Mouse (Mus musculus) cerebellum, adult 8-10 months (tissue): ENCODE results near the gene Vash1.

Source experiments
- DNase-seq: peaks from one replicate; pipeline ENCODE4 v3.0.0; 2022

The Vash1 gene

GRCm38 (mm10) chr12:86685275-86685674, 6.8 kb downstream of the Vash1 start:
- no peak for DNase-seq

DNA sequence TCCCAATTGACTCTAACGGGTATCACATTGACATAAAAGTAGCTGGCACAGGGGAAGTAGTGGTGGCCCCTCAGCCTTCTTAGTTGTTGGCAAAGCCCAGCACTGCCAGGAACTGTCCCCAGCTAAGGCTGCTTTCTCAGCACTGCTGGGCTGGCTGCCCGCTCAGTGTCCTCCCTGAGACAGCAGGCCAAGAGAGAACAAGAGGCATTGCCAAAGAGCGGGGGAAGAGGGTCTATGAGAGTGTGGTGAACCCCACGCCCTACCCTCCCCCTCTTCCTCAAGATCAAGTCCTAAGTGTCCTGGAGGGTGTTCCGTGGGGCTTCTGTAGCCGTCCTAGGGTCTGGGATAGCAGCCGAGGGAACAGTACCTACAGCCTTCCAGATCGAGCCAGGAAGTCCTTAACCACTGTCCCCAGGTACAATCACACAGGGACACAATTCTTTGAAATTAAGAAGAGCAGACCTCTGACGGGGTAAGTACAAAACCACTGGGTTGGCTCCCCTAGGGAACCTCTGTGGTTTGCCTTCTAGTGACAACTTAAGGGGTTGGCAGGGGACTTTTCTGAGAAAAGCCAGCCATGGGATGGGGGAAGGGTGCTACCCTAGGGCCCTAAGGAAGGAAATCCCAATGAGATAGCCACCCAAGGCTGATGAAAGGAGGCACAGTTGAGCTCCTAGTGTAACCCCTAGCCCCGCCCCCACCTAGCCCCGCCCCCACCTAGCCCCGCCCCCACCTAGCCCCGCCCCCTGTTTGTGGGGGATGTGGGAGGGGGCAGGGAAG, 8.2 kb downstream of the Vash1 start:
- peak; percentile 66 for DNase-seq

- no peak for DNase-seq
Measured at GRCm38 (mm10) chr12:86687445-86687955, 9.0 kb downstream of the Vash1 start.

DNA sequence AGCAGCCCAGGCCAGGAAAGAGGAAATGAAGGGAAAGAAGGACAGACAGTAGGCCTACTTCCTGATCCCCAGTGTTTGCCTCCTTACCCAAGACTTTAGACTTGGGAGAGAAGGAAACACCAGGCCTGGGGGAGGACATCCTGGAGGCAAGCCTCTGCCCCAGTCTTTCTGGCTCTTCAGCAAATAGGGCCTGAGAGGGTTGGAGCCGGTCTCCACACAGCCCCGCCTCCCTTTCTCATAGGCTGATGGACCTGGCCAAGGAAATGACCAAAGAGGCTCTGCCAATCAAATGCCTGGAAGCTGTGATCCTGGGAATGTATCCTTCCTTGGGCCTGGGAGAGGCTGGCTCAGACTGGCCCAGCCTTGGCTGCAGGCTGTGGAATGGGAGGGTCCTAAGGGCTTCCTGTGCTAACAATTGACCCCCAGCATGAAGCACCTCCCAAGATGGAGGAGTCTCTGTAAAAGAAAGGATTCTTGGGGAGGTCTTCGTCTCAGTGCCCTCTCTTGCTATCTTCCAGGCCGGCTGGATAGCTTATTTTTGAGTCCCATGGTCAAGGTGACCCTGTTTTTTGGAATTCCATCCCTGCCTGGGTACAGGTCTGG, 9.6 kb downstream of the Vash1 start:
- DNase-seq = no peak

DNA sequence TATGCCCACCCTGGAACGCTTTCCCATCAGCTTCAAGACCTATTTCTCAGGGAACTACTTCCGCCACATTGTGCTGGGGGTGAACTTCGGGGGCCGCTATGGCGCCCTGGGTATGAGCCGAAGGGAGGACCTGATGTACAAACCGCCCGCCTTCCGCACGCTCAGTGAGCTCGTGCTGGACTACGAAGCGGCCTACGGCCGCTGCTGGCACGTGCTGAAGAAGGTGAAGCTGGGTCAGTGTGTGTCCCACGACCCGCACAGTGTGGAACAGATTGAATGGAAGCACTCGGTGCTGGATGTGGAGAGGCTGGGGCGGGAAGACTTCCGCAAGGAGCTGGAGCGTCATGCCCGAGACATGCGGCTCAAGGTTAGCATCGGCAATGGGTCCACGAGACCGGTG, 10.4 kb downstream of the Vash1 start:
- DNase-seq = no peak

GRCm38 (mm10) chr12:86690700-86691485, 12.4 kb downstream of the Vash1 start:
- DNase-seq = no peak

DNA sequence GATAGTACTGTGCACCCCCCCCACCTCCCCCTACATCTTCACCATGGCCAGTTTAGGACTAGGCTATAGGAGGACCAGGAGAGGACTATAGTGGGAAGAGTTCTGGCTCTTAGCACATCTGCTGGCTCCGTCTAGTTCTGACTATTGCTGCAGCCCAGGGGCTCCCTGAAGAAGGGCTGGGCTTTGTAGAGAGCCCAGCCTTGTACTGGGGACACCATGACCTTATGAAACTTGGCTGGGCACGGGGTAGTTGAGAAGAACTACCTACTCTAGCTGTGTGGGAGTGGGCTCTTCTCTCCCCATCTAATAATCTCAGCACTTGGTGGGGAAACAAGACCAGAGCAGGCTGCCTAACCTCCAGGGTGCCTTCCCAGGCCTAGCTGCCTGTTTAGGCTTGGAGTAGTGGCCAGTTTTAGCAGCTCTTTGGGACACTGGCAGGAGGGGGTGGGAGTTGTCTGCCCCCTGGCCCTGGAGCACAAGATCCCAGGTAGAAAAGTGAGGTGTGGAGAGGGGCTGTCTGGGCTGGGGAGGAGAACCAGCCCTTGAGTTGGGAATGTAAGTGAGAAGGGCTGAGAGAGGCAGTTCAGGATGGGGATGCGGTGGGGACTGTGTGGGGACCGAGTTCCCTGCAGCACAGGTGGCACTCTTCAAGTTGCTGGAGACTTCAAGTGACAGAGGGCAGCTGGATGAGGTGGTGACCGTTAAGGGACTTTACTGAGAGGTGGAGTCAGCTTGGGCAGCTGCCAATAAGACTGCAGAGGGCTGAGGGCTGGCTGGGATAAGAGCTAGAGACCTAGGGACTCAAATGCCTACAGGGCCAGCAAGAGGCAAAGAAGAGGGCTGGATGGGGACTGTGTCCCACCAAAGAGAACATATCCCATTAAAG, 14.2 kb downstream of the Vash1 start:
- no peak for DNase-seq

DNA sequence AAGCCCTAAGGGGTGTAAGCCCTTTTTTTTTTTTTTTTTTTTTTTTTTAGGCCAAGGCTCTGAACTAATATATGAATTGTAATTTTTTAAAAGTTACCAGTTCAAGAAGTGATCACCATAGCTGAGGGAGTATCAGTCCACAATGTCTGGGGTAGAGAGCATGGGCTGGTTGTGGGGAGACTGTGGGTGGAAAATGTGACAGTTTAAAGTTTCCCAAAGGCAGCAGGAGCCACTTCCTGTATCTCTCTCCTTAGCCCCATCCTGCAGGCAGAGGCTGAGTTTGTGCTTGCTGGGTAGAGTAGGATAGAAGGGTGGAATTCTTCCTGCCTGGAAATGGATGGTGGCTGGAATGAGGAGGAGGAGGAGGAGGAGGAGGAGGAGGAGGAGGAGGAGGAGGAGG, 14.9 kb downstream of the Vash1 start:
- DNase-seq = no peak

DNA sequence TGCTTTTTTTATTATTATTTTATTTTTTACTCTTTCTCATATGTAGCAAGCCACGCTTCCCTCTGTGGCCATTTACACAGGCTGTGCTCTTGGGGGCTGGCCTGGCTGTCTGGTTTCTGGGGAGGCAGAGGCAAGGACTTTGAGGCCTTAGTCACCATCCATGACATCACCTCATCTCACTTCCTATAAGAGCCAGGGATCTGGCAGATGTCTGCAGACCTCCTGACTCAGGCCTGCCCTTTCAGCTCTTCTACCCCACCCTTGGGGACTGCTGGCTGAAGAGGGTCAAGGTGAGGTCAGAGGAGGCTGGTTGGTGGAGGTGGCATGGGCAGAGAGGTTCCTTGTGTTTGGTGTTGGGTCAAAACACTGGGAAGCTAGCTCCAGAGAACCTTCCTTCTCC, 15.9 kb downstream of the Vash1 start:
- no peak for DNase-seq

DNA sequence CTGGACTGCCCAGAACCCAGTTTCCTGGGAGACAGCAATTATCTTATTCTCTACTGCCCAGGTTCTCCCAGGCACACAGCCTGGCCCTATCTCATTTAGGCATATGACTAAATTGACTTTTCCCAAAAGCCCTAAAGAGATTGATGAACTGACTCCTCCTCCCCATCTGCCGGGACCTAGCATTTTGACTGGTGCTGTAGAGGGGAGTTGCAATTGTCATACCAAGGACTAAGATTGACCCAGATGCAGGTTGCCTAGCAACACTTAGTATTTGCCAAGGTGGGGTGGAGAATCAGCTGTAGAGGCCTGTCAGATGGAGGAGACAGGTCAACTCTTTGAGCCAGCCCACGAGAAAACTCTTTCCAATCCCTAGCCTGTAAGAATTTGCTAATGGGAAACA, 19.5 kb downstream of the Vash1 start:
- DNase-seq = no peak

- no peak for DNase-seq
Measured at GRCm38 (mm10) chr12:86698537-86698936, 20.0 kb downstream of the Vash1 start.

DNA sequence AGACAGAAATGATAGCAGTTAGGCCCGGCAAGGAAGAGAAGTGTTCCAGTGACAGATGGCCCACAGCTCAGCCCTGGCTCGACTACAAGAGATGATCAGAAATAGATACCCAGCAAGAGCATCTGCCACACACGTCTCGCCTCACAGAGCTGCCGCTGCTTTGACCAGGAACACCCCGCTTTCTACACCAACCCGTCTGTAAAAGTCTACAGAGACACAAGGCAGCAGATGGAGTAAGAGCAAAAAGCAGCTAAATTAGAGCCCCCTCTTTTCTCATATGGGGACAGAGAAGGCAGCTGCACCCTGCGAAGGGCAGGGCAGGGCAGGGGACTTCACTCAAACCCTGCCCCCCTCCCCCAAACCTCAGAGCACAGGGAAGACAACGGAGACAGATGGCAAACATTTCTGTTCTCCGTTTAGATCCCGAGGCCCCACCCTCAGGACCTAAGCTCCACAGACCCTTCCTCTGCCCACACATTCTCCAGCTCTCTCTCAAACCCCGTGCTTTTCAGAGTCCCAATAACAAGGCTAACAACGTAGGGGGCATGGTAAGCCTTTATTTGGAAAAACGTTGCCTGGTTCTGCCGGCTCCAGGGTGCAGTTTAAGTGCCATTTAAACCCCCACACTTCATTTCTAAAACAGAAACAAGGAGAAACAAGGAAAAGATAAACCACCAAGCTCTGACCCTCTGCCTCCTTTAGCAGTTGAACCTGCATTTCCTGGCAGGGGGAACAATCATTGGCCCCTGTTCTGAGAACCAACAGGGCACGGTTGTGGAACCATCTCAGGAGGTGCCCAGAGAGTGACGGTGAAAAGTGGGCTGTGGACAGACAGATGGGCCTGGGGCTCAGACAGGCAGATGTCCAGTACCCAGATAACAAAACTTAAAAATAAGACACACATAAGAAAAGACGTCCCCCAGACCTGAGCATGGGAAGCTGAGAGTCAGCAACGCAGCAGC, 21.7 kb downstream of the Vash1 start:
- peak; percentile 89 for DNase-seq

- no peak for DNase-seq
Measured at GRCm38 (mm10) chr12:86700927-86701310, 22.4 kb downstream of the Vash1 start.

- DNase-seq = peak; percentile 53
Measured at GRCm38 (mm10) chr12:86701491-86701890, 23.0 kb downstream of the Vash1 start.

DNA sequence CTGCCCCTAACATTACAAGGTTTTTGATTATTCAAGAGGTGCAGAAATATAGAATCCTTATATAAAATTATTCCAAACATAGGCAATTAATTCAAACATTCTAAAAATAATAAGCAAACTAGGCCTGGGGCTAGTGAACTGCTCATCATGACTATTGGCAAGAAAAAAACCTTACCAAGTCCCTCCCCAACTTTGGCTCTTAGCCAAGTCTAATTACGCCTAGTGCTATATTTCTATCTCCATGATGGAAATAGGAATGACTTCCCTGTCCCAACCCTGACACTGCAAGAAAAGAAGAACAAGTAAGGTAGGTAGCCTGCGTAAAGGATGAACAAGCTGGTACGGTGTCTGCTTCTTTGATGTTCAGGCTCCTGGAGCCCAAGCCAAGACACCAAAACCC, 24.2 kb downstream of the Vash1 start:
- no peak for DNase-seq

DNA sequence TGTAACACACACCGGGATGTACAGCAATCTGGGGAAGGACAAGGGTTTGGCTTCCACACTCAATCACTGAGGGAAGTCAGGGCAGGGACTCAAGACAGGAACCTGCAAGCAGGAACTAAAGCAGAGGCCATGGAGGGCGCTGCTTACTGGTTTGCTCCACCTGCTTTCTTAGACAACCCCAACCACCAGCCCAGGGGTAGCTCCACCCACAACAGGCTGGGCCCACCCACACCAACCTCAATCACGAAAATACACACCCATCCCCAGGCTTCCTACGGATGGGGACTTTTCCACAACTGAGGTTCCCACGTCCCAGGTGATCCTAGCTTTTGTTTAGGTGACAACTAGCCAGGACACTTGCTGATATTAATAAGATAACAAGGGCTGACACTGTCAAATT, 27.3 kb downstream of the Vash1 start:
- no peak for DNase-seq

DNA sequence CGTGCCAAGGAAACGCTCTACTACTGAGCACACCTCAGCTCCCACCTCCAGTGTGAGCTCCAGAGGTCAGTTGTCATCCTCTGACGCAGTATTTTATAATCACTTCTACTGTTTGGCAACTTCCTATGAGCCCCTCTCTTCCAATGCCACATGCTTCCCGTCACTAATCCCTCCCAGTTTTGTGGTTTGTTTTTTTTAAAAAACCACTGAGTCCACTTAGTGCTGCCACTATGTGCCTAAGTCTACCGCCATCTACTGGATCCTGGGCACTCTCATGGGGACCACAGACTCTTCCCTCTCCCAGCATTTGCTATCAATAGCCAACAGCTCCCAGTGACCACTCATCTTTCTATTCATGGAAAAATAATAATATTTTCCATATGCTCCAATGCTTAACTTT, 35.5 kb downstream of the Vash1 start:
- DNase-seq = no peak

DNA sequence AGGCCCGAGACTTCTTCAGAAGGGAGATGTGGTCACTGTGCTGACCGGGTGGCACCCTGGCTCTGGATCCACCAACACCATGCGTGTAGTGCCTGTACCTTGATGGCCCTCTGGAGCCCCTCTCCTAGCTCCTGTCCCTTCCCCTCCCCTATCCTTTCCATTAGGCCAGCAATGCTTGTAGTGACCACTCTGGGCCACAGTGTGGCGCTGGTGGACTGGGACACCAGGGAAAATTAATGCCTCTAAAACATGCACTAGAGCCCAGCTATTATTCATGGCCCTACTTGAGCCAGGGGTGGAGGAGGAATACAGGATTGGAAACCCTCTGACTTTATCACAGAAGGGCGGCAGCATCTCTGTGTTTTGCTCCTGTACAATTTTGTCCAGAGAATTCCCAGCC, 36.9 kb downstream of the Vash1 start:
- peak; percentile 83 for DNase-seq

DNA sequence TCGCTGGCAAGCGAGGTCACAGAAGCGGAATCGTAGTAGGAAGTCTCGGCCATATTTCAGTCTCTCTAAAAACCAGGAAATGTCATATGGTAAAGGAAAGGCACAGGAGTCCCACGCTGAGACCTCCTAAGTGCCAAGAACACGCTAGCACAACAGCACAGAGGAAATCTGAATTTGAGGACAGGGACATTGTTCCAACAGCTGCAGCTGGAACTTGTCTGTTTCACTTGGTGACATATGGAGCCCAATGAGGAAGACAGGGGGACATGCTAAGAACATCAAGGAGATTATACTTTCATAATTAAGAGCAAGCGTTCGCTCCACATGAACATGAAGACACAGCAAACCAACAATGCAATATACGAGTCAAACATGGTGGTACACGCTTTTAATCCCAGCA, 38.5 kb downstream of the Vash1 start:
- DNase-seq = no peak

- peak; percentile 69 for DNase-seq
Measured at GRCm38 (mm10) chr12:86719961-86720639, 41.6 kb downstream of the Vash1 start.

DNA sequence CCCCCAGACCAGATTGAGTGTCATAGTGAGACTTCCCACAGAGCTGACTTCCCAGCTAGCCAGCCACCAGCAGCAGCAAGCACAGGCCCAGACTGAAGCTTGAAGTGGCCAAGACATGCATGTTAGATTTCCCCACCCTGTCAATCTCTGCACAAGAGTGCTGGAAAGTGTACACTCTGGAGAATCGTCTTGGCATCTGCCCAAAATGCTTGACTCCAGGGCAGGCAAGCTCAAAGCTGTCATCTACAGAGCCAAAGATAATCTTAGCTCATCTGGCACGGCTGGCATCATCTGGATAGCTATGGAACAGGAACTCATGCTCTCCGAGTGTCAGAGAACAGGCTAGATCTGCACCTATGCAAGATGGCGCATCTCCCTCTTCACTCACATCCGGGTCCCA, 43.0 kb downstream of the Vash1 start:
- DNase-seq = no peak
